Mouse (Mus musculus): ENCODE results near the gene Gzma.

DNA sequence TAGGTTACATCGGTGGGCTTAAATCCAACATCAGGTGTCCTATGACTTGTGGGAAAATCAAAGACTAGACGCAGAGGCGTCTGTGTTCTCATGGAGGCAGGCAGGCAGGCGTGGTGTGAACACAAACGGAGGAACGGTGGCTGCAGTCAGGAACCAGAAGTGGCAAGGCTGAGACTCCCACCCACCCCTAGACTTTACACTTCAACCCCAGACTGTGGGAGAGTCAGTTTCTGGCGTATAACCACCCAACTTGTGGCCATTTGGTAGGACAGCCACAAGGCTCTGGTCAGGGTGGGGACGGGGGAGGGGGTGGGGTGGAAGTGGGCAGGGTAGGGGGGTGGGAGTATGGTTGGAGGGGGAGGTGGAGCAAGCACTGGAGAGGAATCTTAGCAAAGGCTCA is 10.3 kb downstream of the Gzma start:
- no peak for TF ChIP-seq CTCF (conservative IDR thresholded peaks at IDR 0.05; ENCODE audit: low read length)
- no peak for TF ChIP-seq NANOG (IDR thresholded peaks at IDR 0.05; ENCODE audit: borderline replicate concordance, low read length)
